Mouse (Mus musculus) kidney, adult 2 months (tissue): ENCODE measurements around the gene Gas6.

ENCODE experiments used
- CTCF ChIP-seq: fragments of 200-500 bp; conservative IDR thresholded peaks from 2 replicates; pipeline ENCODE4 v1.5.1; 2011; ENCODE audit warnings: low read depth, mild to moderate bottlenecking, control low read depth, low read length, moderate library complexity, mixed read lengths; ENCODE audit not compliant: insufficient read depth, insufficient read length
- POLR2A ChIP-seq: fragments of 200-500 bp; IDR thresholded peaks from one replicate; pipeline ENCODE4 v1.6.1; 2011; ENCODE audit warnings: low read depth, low read length, control low read depth

DNA sequence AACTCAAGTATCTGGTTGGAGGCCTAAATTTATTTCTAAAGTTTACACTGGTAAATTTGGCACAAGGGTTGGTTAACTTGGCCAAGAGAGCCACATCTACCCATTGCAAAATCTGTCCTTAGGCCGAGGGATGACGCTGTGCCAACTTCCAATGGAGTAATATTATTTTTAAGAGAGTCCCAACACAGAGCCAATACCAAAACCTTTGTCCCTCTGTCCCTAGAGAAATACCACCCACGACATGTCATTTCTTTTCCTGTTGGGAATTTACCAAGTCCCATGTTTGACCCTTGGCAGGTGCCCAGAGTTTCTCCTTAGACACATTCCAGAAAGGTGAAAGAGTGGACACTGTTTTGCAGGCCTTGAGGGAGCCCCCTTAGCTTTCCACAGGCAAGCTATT lies 12.7 kb downstream of the Gas6 start:
- TF ChIP-seq POLR2A = no peak
- TF ChIP-seq CTCF = no peak
